Mouse (Mus musculus): ENCODE data around the gene Hist1h3d. TPM values are rescaled to one million over a fixed set of nuclear protein-coding genes. Genes with fewer than 3 reads are reported as not detected.
"Not testable (repeated sequence)": the region's sequence is repeated elsewhere in the genome, so short reads cannot be mapped to it uniquely, and the experiment has no call there.

The Hist1h3d gene
- total and polyA plus RNA-seq, 3 experiments: 3.7 to 524 (median 92.0) TPM

DNA sequence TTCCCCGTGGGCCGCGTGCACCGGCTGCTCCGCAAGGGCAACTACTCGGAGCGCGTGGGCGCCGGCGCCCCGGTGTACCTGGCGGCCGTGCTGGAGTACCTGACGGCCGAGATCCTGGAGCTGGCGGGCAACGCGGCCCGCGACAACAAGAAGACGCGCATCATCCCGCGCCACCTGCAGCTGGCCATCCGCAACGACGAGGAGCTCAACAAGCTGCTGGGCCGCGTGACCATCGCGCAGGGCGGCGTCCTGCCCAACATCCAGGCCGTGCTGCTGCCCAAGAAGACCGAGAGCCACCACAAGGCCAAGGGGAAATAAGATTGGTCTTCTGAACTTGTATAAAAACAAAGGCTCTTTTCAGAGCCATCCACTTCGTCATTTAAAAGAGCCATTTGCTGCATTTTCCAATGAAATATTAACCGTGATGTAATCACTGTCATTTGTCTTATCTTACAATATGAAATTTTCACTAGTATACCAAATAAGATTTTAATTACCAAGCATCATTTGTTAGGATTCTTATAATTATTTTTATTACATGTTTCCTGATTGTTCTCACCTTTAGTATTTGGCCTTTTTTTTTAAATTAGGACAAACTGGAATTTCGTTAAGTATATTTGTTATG, 905 bp upstream of the Hist1h3d start:
- H3K9me3 ChIP-seq (replicated peaks); H3K27me3 ChIP-seq (ENCODE audit: insufficient read depth, low read length); H3K36me3 ChIP-seq (replicated peaks); DNase-seq (ENCODE audit: low spot score); ATAC-seq (ENCODE audit: extremely low read depth, insufficient number of reproducible peaks, low FRiP score, poor library complexity, severe bottlenecking): not testable (repeated sequence)
- peak; percentile 82; the same call in 1 of the 2 replicates for TF ChIP-seq POLR2AphosphoS5 (IDR thresholded peaks at IDR 0.05; ENCODE audit: insufficient replicate concordance, low read depth, low read length)
- Histone ChIP-seq H3K4me1 (ENCODE audit: insufficient read depth, low read depth, low read length) (peaks cover 20% of the 10 kb centered on the region), H3K4me3 (ENCODE audit: low read depth, low read length) (peak overlapping the region; percentile 64; the same call in 1 of the 2 replicates)

DNA sequence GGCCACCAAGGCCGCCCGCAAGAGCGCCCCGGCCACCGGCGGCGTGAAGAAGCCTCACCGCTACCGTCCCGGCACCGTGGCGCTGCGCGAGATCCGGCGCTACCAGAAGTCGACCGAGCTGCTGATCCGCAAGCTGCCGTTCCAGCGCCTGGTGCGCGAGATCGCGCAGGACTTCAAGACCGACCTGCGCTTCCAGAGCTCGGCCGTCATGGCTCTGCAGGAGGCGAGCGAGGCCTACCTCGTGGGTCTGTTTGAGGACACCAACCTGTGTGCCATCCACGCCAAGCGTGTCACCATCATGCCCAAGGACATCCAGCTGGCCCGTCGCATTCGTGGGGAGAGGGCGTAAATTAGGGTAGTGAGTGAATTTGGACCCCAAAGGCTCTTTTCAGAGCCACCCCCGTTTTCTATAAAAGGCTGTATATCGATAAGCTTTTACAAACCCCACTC, 326 bp downstream of the Hist1h3d start:
- peak overlapping the region; percentile 69 for H3K4me3 ChIP-seq (ENCODE audit: low read depth, low read length)
- H3K27me3 ChIP-seq (ENCODE audit: insufficient read depth, low read length); H3K36me3 ChIP-seq (replicated peaks); H3K9me3 ChIP-seq (replicated peaks); DNase-seq (ENCODE audit: low spot score); ATAC-seq (ENCODE audit: extremely low read depth, insufficient number of reproducible peaks, low FRiP score, poor library complexity, severe bottlenecking): not testable (repeated sequence)
- H3K4me1 ChIP-seq (ENCODE audit: insufficient read depth, low read depth, low read length): peaks cover 26% of the 10 kb centered on the region
- TF ChIP-seq POLR2AphosphoS5 (IDR thresholded peaks at IDR 0.05; ENCODE audit: insufficient replicate concordance, low read depth, low read length): peak; percentile 93; the same call in 1 of the 2 replicates

DNA sequence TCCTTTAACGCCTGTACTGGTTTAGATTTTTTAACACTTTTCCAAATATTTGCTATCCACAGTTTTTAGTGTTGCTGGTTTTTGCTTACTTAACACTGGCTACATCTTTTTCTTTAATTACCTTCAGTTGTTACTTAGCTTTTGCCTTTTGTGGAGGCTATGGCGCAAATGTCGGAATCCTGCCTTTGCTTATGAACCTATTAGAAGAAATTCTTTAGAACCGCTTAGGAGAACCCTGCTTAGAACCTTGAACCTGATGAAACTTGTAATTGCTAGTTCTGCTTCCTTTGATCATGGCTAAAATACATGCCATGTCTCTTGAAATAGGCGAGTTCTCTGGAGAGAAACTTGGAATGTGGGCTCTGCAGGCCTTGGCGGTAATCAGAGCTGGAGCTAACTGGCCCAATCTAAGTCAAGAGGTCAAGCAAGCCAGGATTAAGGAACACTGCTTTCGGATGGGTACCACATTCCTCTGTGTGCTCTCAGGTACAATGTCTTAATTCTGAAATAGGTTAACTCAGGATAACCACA, 853 bp downstream of the Hist1h3d start:
- ATAC-seq (ENCODE audit: extremely low read depth, insufficient number of reproducible peaks, low FRiP score, poor library complexity, severe bottlenecking): no peak
- DNase-seq (ENCODE audit: low spot score): no peak

DNA sequence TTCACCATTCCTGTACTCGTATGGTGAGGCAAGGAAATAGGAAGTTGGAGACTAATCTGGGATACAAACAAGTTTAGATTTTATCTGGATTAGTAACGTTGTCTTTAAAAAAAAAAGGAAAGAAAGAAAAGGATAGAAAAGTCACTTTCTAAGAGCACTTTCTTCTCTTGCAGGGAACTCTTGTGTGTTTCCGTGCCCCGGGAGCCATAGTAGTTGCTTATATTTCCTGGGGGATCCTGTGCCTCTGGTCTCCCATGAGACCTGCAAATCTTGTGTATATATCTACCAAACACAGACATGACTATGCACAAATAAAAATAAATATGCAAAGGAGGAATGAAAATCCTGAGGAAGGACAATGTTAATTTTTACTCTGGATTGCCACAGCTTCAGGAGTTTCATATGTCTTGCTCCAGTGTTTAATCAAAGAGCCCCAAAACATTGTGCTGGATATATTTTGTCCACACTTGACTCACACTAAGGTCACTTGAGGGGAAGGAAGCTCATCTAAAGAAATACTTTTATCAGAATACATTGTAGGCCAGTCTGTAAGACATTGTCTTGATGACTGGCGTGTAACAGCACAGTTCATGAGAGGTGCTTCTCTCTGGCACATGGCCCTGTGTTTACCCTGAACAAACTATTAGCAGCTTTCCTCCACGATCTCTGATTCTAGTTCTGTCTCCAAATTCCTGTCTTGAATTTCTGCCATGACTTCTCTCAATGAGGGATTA, 1.5 kb downstream of the Hist1h3d start:
- DNase-seq (ENCODE audit: low spot score) (no peak), ATAC-seq (ENCODE audit: extremely low read depth, insufficient number of reproducible peaks, low FRiP score, poor library complexity, severe bottlenecking) (no peak)
- no peaks in the 10 kb centered on the region for H3K36me3 ChIP-seq (replicated peaks)
- H3K27me3 ChIP-seq (ENCODE audit: insufficient read depth, low read length): no peaks in the 10 kb centered on the region
- H3K4me3 ChIP-seq (ENCODE audit: low read depth, low read length): peak overlapping the region; percentile 69; the same call in 1 of the 2 replicates
- no peak for TF ChIP-seq GATA2 (IDR thresholded peaks at IDR 0.05; ENCODE audit: borderline replicate concordance, low read depth, low read length)
- peak; percentile 87; the same call in 1 of the 2 replicates for TF ChIP-seq POLR2AphosphoS5 (IDR thresholded peaks at IDR 0.05; ENCODE audit: insufficient replicate concordance, low read depth, low read length)
- TF ChIP-seq TAL1 (conservative IDR thresholded peaks at IDR 0.05; ENCODE audit: low read depth, low read length): no peak
- TF ChIP-seq CTCF (IDR thresholded peaks at IDR 0.05; ENCODE audit: low read depth, low read length): no peak
- no peak for TF ChIP-seq GATA1 (IDR thresholded peaks at IDR 0.05; ENCODE audit: borderline replicate concordance, low read length)
- H3K9me3 ChIP-seq (replicated peaks): no peaks in the 10 kb centered on the region
- peaks cover 34% of the 10 kb centered on the region for H3K4me1 ChIP-seq (ENCODE audit: insufficient read depth, low read depth, low read length)

More for the DNA sequence above, 853 bp downstream of the Hist1h3d start:
- H3K27me3 ChIP-seq (ENCODE audit: insufficient read depth, low read length): no peaks in the 10 kb centered on the region
- TF ChIP-seq CTCF (IDR thresholded peaks at IDR 0.05; ENCODE audit: low read depth, low read length): no peak
- TF ChIP-seq POLR2AphosphoS5 (IDR thresholded peaks at IDR 0.05; ENCODE audit: insufficient replicate concordance, low read depth, low read length): peak; percentile 98; the same call in 1 of the 2 replicates
- H3K4me1 ChIP-seq (ENCODE audit: insufficient read depth, low read depth, low read length): peaks cover 28% of the 10 kb centered on the region
- H3K4me3 ChIP-seq (ENCODE audit: low read depth, low read length): peak overlapping the region; percentile 69
- H3K9me3 ChIP-seq (replicated peaks): no peaks in the 10 kb centered on the region
- no peaks in the 10 kb centered on the region for H3K36me3 ChIP-seq (replicated peaks)

DNA sequence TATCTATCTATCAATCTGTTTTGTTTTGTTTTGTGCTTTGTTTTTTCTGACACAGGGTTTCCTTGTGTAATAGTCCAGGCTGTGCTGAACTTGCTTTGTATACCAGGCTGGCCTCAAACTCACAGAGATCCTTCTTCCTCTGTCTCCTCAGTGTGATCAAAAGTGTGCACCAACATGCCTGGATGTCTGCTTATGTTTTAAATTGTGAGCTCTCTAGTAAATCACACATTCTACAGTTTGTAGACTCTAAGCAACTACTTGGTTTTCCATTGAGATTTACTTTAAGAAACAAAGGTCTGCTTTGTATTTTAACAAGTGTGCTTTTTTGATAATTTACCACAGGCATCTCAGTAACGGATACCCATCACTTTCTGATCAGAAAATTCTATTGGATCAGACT, 2.3 kb downstream of the Hist1h3d start:
- no peak for DNase-seq (ENCODE audit: low spot score)
- peaks cover 39% of the 10 kb centered on the region for H3K4me1 ChIP-seq (ENCODE audit: insufficient read depth, low read depth, low read length)
- TF ChIP-seq CTCF (IDR thresholded peaks at IDR 0.05; ENCODE audit: low read depth, low read length) (no peak), POLR2AphosphoS5 (IDR thresholded peaks at IDR 0.05; ENCODE audit: insufficient replicate concordance, low read depth, low read length) (no peak), TAL1 (conservative IDR thresholded peaks at IDR 0.05; ENCODE audit: low read depth, low read length) (no peak), GATA2 (IDR thresholded peaks at IDR 0.05; ENCODE audit: borderline replicate concordance, low read depth, low read length) (no peak), GATA1 (IDR thresholded peaks at IDR 0.05; ENCODE audit: borderline replicate concordance, low read length) (no peak)
- H3K27me3 ChIP-seq (ENCODE audit: insufficient read depth, low read length): no peaks in the 10 kb centered on the region
- H3K9me3 ChIP-seq (replicated peaks): no peaks in the 10 kb centered on the region
- no peaks in the 10 kb centered on the region for H3K36me3 ChIP-seq (replicated peaks)
- ATAC-seq (ENCODE audit: extremely low read depth, insufficient number of reproducible peaks, low FRiP score, poor library complexity, severe bottlenecking): no peak
- no peak overlapping the region for H3K4me3 ChIP-seq (ENCODE audit: low read depth, low read length)

DNA sequence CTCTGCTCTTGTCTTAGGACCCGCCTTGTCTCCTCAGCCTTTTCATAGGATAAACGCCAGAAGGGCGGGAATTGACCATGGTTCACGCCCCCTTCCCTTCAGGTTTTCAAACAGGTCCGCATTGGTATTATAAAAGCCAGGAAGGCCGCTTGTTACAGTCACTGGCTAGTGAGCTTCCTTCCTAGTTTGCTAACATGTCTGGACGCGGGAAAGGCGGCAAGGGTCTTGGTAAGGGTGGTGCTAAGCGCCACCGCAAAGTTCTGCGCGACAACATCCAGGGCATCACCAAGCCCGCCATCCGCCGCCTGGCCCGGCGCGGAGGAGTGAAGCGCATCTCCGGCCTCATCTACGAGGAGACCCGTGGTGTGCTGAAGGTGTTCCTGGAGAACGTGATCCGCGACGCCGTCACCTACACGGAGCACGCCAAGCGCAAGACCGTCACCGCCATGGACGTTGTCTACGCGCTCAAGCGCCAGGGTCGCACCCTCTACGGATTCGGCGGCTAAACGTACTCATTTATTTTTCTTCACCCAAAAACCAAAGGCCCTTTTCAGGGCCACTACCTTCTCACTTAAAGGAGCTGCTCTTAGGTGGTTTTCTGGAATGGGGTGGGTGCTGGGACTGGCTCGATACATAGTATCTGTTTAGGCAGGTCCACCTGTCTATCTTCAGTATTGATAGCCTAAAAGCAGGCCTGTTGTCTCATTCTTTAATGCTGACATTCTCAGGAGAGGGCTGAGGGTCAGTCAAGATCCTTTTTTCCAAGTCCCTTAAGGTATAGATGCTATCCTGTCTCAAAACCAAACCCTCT, 6.0 kb downstream of the Hist1h3d start, which contains the start of gene Hist1h4d:
Gene Hist1h4d, plus strand, starts transcription at position 191 of the 811 bp plus-strand sequence.
- H3K4me3 ChIP-seq (ENCODE audit: low read depth, low read length): peak within 1 kb of the TSS; percentile 69
- peaks cover 53% of the 10 kb centered on the region for H3K4me1 ChIP-seq (ENCODE audit: insufficient read depth, low read depth, low read length)
- TF ChIP-seq GATA1 (IDR thresholded peaks at IDR 0.05; ENCODE audit: borderline replicate concordance, low read length): no peak
- peak; percentile 99 for TF ChIP-seq POLR2AphosphoS5 (IDR thresholded peaks at IDR 0.05; ENCODE audit: insufficient replicate concordance, low read depth, low read length)
- no peak for TF ChIP-seq GATA2 (IDR thresholded peaks at IDR 0.05; ENCODE audit: borderline replicate concordance, low read depth, low read length)
- TF ChIP-seq CTCF (IDR thresholded peaks at IDR 0.05; ENCODE audit: low read depth, low read length): no peak
- TF ChIP-seq TAL1 (conservative IDR thresholded peaks at IDR 0.05; ENCODE audit: low read depth, low read length): no peak
- no peaks in the 10 kb centered on the region for H3K27me3 ChIP-seq (ENCODE audit: insufficient read depth, low read length)
- peak; percentile 35 for DNase-seq (ENCODE audit: low spot score)
- peak; percentile 50 for ATAC-seq (ENCODE audit: extremely low read depth, insufficient number of reproducible peaks, low FRiP score, poor library complexity, severe bottlenecking)
- no peaks in the 10 kb centered on the region for H3K9me3 ChIP-seq (replicated peaks)
- H3K36me3 ChIP-seq (replicated peaks): no peaks in the 10 kb centered on the region
